Mouse (Mus musculus) erythroblast, embryonic 14.5 days (primary cell): ENCODE measurements around the gene Hist1h3f.

ENCODE experiments used
- GATA1 ChIP-seq: IDR thresholded peaks from 2 replicates; pipeline ENCODE4 v1.6.1; 2012; ENCODE audit warnings: low read length, inconsistent platforms, mixed read lengths
- TAL1 ChIP-seq: IDR thresholded peaks from 3 replicates; pipeline ENCODE4 v1.6.1; 2012; ENCODE audit warnings: low read length, inconsistent platforms, mixed read lengths

DNA sequence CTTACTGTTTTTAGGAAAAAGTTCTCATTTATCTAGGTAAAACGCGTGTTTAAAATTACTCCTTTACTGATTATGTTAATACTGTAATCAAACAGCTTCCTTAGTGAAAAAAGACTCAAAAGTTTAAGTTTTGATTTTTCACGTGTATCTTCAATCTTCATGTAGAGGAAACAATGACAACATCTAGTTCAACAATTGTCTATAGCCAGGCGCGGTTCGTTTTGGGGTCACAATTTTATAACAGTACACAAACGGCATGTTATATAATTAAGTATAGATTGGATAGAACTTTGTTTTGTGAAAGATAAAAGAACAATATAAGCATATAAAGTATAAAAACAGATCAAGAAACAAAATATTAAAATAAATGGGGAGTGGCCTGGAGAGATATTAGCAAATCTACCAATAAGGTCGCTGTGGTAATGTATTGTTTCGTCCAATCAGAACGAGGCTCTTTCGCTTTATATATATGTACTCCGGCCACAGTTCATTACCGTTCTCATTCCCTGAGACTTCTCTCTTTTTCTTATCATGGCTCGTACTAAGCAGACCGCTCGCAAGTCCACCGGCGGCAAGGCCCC is 31.5 kb downstream of the Hist1h3f start, which contains the start of gene Hist1h3d:
- TF ChIP-seq TAL1 (no peak), GATA1 (no peak)
